Mouse (Mus musculus) erythroblast, embryonic 14.5 days (primary cell): ENCODE results near the gene Dlg5. TPM values are rescaled to one million over a fixed set of nuclear protein-coding genes. Genes with fewer than 3 reads are reported as not detected.

Source experiments
- H3K27me3 ChIP-seq: 2 replicates; pipeline ENCODE4 v1.6.1; 2012; ENCODE audit warnings: inconsistent platforms; ENCODE audit not compliant: control insufficient read depth
- H3K36me3 ChIP-seq: 2 replicates; pipeline ENCODE4 v1.6.1; 2012; ENCODE audit warnings: mild to moderate bottlenecking, inconsistent platforms; ENCODE audit not compliant: control insufficient read depth
- H3K4me1 ChIP-seq: 2 replicates; pipeline ENCODE4 v1.6.1; 2012; ENCODE audit warnings: inconsistent platforms; ENCODE audit not compliant: control insufficient read depth
- H3K4me3 ChIP-seq: replicated peaks from 2 replicates; pipeline ENCODE3; 2012; ENCODE audit warnings: moderate library complexity, mild to moderate bottlenecking, inconsistent platforms
- H3K9me3 ChIP-seq: 2 replicates; pipeline ENCODE4 v1.6.1; 2012; ENCODE audit warnings: low read length, inconsistent platforms, mixed read lengths; ENCODE audit not compliant: control insufficient read depth
- GATA1 ChIP-seq: IDR thresholded peaks from 2 replicates; pipeline ENCODE4 v1.6.1; 2012; ENCODE audit warnings: low read length, inconsistent platforms, mixed read lengths
- TAL1 ChIP-seq: IDR thresholded peaks from 3 replicates; pipeline ENCODE4 v1.6.1; 2012; ENCODE audit warnings: low read length, inconsistent platforms, mixed read lengths
- polyA plus RNA-seq: library from polyadenylated mRNA; stranded (reverse); fragments of >175 nt; gene quantifications from 2 replicates; pipeline ENCODE4 v1.2.3, GENCODE M21; 2012

Gene Dlg5
- polyA plus RNA-seq, 1 experiment: 0.03 TPM

DNA sequence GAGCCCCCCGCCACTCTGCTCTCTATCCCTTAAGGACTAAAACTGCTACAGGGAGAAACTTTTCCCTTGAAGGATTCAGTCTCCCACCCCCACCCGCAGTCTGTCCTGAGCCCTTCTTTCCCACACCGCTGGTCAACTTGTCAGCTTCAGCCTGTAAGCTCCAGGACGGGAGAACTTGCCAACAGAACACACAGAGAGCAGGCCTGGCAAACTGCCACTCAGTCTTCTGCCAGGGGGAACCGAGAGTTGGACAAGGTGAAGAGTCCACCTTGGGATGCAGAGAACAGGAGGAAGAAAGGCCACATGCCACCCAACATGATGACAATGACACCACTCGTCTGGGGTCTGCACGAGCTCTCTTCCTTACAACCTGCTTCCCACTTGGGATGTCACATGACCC is 56.1 kb downstream of the Dlg5 start:
- Histone ChIP-seq H3K36me3 (no peaks in the 10 kb centered on the region), H3K4me1 (peaks cover 2% of the 10 kb centered on the region; the same call in 1 of the 2 replicates), H3K27me3 (no peaks in the 10 kb centered on the region), H3K4me3 (no peak overlapping the region), H3K9me3 (no peaks in the 10 kb centered on the region)
- TF ChIP-seq TAL1: no peak
- TF ChIP-seq GATA1: no peak

DNA sequence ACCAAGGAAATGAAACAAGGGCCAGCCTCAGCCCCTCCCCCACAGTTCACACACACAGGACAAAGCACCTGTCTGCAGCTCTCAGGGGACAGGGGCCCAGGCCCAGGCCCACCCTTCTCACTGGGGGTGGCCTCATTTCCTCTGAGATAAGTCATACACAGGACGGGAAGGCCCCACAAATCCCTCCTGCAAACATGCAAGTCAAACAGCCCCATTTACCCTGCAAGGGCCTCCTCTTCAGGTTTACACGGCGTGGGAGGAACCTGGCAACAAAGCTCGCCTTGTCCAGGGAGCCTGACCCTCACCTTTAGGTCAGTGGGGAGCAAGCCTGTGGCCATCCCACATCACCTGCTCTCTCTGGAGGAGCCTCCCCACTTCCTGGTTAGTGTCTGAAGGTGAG is 60.2 kb downstream of the Dlg5 start:
- Histone ChIP-seq H3K27me3 (no peaks in the 10 kb centered on the region), H3K36me3 (no peaks in the 10 kb centered on the region), H3K4me3 (no peak overlapping the region), H3K4me1 (peaks cover 5% of the 10 kb centered on the region; the same call in 1 of the 2 replicates), H3K9me3 (no peaks in the 10 kb centered on the region)
- TF ChIP-seq TAL1 (no peak), GATA1 (no peak)

- peaks cover 5% of the 10 kb centered on the region; the same call in 1 of the 2 replicates for H3K4me1 ChIP-seq
- no peaks in the 10 kb centered on the region for H3K36me3 ChIP-seq
- H3K9me3 ChIP-seq: no peaks in the 10 kb centered on the region
- H3K27me3 ChIP-seq: no peaks in the 10 kb centered on the region
- TF ChIP-seq GATA1 (no peak), TAL1 (no peak)
- no peak overlapping the region for H3K4me3 ChIP-seq
Observed at GRCm38 (mm10) chr14:24182955-24183354, 62.8 kb downstream of the Dlg5 start.

GRCm38 (mm10) chr14:24181811-24182506 is 63.8 kb downstream of the Dlg5 start:
- Histone ChIP-seq H3K36me3 (no peaks in the 10 kb centered on the region), H3K27me3 (no peaks in the 10 kb centered on the region), H3K4me3 (no peak overlapping the region), H3K4me1 (peaks cover 5% of the 10 kb centered on the region; the same call in 1 of the 2 replicates), H3K9me3 (no peaks in the 10 kb centered on the region)
- TF ChIP-seq GATA1 (no peak), TAL1 (no peak)

- H3K9me3 ChIP-seq: no peaks in the 10 kb centered on the region
- H3K4me3 ChIP-seq: no peak overlapping the region
- TF ChIP-seq GATA1 (no peak), TAL1 (no peak)
- no peaks in the 10 kb centered on the region for H3K27me3 ChIP-seq
- no peaks in the 10 kb centered on the region for H3K36me3 ChIP-seq
- peaks cover 3% of the 10 kb centered on the region; the same call in 1 of the 2 replicates for H3K4me1 ChIP-seq
Observed at GRCm38 (mm10) chr14:24179466-24179991, 66.2 kb downstream of the Dlg5 start.

- H3K4me3 ChIP-seq: no peak overlapping the region
- TF ChIP-seq TAL1 (no peak), GATA1 (no peak)
Observed at GRCm38 (mm10) chr14:24176609-24177008, 69.1 kb downstream of the Dlg5 start.

DNA sequence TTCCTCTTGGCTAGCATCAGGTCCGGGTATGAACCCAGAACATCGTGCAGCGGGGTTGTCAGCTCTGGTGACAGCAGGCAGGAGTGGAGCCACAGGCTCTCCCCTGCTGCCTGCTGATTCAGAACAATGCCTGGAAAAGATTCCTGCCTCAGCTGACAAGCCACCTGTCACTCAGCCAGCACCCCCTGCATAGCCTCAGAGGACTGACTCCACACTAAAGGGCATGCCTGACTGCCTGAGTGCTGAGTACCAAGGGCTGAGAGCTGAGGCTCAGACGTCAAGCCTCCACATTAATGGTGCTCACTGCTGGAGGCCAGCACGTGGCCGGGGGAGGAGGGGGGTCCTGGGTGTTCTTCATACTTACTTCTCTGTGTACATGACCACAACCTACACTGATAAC is 72.4 kb downstream of the Dlg5 start:
- H3K9me3 ChIP-seq: no peaks in the 10 kb centered on the region
- no peak for TF ChIP-seq TAL1
- TF ChIP-seq GATA1: no peak
- H3K4me3 ChIP-seq: no peak overlapping the region
- no peaks in the 10 kb centered on the region; the same call in 1 of the 2 replicates for H3K36me3 ChIP-seq
- H3K4me1 ChIP-seq: no peaks in the 10 kb centered on the region
- no peaks in the 10 kb centered on the region for H3K27me3 ChIP-seq

More at GRCm38 (mm10) chr14:24176609-24177008, 69.1 kb downstream of the Dlg5 start:
- Histone ChIP-seq H3K27me3 (no peaks in the 10 kb centered on the region), H3K36me3 (no peaks in the 10 kb centered on the region), H3K4me1 (no peaks in the 10 kb centered on the region), H3K9me3 (no peaks in the 10 kb centered on the region)

DNA sequence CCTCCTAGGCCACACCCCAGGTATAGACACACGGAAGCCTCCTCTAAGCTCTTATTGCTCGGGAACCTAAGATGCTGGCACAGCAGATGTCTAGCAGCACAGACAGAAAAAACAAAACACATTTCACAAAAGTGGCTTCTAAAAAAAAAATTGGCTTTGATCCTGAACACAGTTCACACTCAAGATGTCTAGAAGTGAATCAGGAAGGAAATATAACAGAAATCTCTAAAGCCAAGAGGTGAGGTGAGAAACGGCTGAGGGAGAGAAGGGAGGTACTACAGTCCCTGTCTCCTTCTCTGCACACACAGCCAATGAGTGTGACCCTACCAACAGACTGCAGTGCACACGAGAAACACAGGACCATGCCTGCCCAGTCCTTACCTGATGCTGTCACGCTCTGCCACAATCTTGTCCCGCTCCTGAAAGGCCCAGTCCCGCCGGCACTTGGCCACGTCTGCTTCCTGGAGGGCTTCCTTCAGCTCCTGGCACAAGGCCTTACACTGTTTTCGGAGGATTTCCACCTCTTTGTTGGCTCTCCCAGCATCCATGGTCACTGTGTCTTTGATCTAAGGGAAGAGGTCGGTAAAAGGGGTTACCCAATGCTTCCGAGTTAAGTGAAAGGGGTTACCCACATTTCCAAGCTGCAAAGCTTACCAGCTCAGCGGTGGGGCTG is 73.9 kb downstream of the Dlg5 start:
- Histone ChIP-seq H3K9me3 (no peaks in the 10 kb centered on the region), H3K27me3 (no peaks in the 10 kb centered on the region), H3K4me3 (no peak overlapping the region), H3K36me3 (no peaks in the 10 kb centered on the region; the same call in 1 of the 2 replicates), H3K4me1 (no peaks in the 10 kb centered on the region)
- no peak for TF ChIP-seq GATA1
- no peak for TF ChIP-seq TAL1

DNA sequence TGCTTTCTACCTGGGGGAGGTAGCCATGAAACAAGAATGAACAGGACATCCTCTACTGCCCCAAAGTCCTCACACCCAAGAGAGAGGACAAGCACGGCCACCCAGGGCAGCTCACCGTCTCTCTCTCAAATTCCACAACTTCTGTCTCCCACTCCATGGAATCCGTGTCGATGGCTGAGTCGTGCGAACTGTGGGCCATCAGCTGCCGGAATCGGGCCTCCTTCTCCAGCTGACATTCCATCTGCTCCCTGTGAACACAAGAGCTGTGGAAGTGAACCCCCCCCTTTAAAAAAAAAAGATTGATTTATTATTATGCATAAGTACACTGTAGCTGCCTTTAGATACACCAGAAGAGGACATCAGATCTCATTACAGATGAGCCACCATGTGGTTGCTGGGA is 79.7 kb downstream of the Dlg5 start:
- TF ChIP-seq TAL1: no peak
- TF ChIP-seq GATA1: no peak
- Histone ChIP-seq H3K4me1 (no peaks in the 10 kb centered on the region), H3K4me3 (no peak overlapping the region), H3K27me3 (no peaks in the 10 kb centered on the region), H3K36me3 (no peaks in the 10 kb centered on the region; the same call in 1 of the 2 replicates), H3K9me3 (no peaks in the 10 kb centered on the region)
